Mouse (Mus musculus): ENCODE measurements at regions not wholly inside any gene's neighbourhood (a gene's known extent, or its start where the extent isn't known, plus 50 kb on each side); places are given as distances from the start of the nearest gene placed in this dataset.

DNA sequence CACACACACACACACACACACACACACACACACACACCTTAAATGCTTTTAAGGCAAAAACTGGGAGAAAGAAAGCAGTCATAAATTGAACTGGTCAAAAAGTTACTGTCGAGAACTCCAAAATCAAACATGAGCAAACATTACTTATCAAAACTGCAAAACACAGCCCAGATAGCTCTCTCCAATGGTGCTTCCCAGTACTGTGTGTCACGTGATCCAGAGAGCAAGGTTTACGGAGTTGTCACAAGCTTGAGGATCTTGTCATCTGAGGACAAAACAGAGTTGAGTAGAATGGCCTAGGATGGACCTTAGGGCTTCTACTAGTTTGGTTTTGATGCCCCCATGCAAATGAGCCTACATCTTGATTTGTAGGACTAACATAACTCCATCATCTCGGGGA, 102.3 kb upstream of the Bcl6 start:
- Histone ChIP-seq H3K9ac (ENCODE audit: low read length) (no peak overlapping the region), H3K27me3 (ENCODE audit: control insufficient read depth, insufficient read depth, low read length) (no peaks in the 10 kb centered on the region), H3K36me3 (ENCODE audit: control insufficient read depth, insufficient read depth, low read length) (no peaks in the 10 kb centered on the region), H3K4me3 (ENCODE audit: low read depth, low read length) (no peak overlapping the region), H3K9me3 (ENCODE audit: control insufficient read depth, low read length) (no peaks in the 10 kb centered on the region), H3K4me2 (replicated peaks; ENCODE audit: low read depth) (no peak overlapping the region), H3K27ac (replicated peaks) (no peak overlapping the region), H3K4me1 (replicated peaks; ENCODE audit: control insufficient read depth, insufficient read depth) (no peaks in the 10 kb centered on the region)
- TF ChIP-seq CTCF (IDR thresholded peaks at IDR 0.05; ENCODE audit: low read depth) (no peak), EP300 (optimal IDR thresholded peaks at IDR 0.05) (no peak)
- WGBS: 60% methylated on average over 4 of the region's 4 CpGs
- DNase-seq (ENCODE audit: low spot score) (no peak), ATAC-seq (ENCODE audit: low FRiP score, low TSS enrichment) (no peak)

- Histone ChIP-seq H3K27ac (replicated peaks) (no peak overlapping the region), H3K9me3 (ENCODE audit: control insufficient read depth, low read length) (no peaks in the 10 kb centered on the region), H3K9ac (ENCODE audit: low read length) (no peak overlapping the region), H3K4me3 (ENCODE audit: low read depth, low read length) (no peak overlapping the region), H3K4me1 (replicated peaks; ENCODE audit: control insufficient read depth, insufficient read depth) (no peaks in the 10 kb centered on the region), H3K27me3 (ENCODE audit: control insufficient read depth, insufficient read depth, low read length) (no peaks in the 10 kb centered on the region), H3K36me3 (ENCODE audit: control insufficient read depth, insufficient read depth, low read length) (no peaks in the 10 kb centered on the region), H3K4me2 (replicated peaks; ENCODE audit: low read depth) (no peak overlapping the region)
- TF ChIP-seq CTCF (IDR thresholded peaks at IDR 0.05; ENCODE audit: low read depth): no peak
- no peak for TF ChIP-seq EP300 (optimal IDR thresholded peaks at IDR 0.05)
- 58% methylated on average over 11 of the region's 11 CpGs for WGBS
- DNase-seq (ENCODE audit: low spot score) (peak; percentile 25), ATAC-seq (ENCODE audit: low FRiP score, low TSS enrichment) (peak; percentile 71)
Observed at GRCm38 (mm10) chr16:24089840-24090762, 101.4 kb upstream of the Bcl6 start.

- Histone ChIP-seq H3K4me3 (ENCODE audit: low read depth, low read length) (no peak overlapping the region), H3K9me3 (ENCODE audit: control insufficient read depth, low read length) (no peaks in the 10 kb centered on the region), H3K27me3 (ENCODE audit: control insufficient read depth, insufficient read depth, low read length) (no peaks in the 10 kb centered on the region), H3K36me3 (ENCODE audit: control insufficient read depth, insufficient read depth, low read length) (no peaks in the 10 kb centered on the region), H3K4me1 (replicated peaks; ENCODE audit: control insufficient read depth, insufficient read depth) (no peaks in the 10 kb centered on the region), H3K9ac (ENCODE audit: low read length) (no peak overlapping the region), H3K27ac (replicated peaks) (no peak overlapping the region), H3K4me2 (replicated peaks; ENCODE audit: low read depth) (no peak overlapping the region)
- DNase-seq (ENCODE audit: low spot score) (no peak), ATAC-seq (ENCODE audit: low FRiP score, low TSS enrichment) (no peak)
- TF ChIP-seq EP300 (optimal IDR thresholded peaks at IDR 0.05): no peak
- TF ChIP-seq CTCF (IDR thresholded peaks at IDR 0.05; ENCODE audit: low read depth): no peak
- WGBS: 71% methylated on average over 8 of the region's 8 CpGs
Observed at GRCm38 (mm10) chr16:24083966-24084365, 95.3 kb upstream of the Bcl6 start.

- H3K27ac ChIP-seq (replicated peaks): no peak overlapping the region
- WGBS: 74% methylated on average over 5 of the region's 5 CpGs
- H3K4me3 ChIP-seq (ENCODE audit: low read depth, low read length): no peak overlapping the region
- H3K9ac ChIP-seq (ENCODE audit: low read length): no peak overlapping the region
- DNase-seq (ENCODE audit: low spot score): no peak
- no peaks in the 10 kb centered on the region for H3K36me3 ChIP-seq (ENCODE audit: control insufficient read depth, insufficient read depth, low read length)
- H3K27me3 ChIP-seq (ENCODE audit: control insufficient read depth, insufficient read depth, low read length): no peaks in the 10 kb centered on the region
- H3K4me1 ChIP-seq (replicated peaks; ENCODE audit: control insufficient read depth, insufficient read depth): no peaks in the 10 kb centered on the region
- TF ChIP-seq CTCF (IDR thresholded peaks at IDR 0.05; ENCODE audit: low read depth) (no peak), EP300 (optimal IDR thresholded peaks at IDR 0.05) (no peak)
- H3K9me3 ChIP-seq (ENCODE audit: control insufficient read depth, low read length): no peaks in the 10 kb centered on the region
- H3K4me2 ChIP-seq (replicated peaks; ENCODE audit: low read depth): no peak overlapping the region
- ATAC-seq (ENCODE audit: low FRiP score, low TSS enrichment): no peak
Observed at GRCm38 (mm10) chr16:24080471-24080870, 91.8 kb upstream of the Bcl6 start.

GRCm38 (mm10) chr16:24078622-24079021, 90.0 kb upstream of the Bcl6 start:
- DNase-seq (ENCODE audit: low spot score) (no peak), ATAC-seq (ENCODE audit: low FRiP score, low TSS enrichment) (no peak)
- Histone ChIP-seq H3K4me1 (replicated peaks; ENCODE audit: control insufficient read depth, insufficient read depth) (no peaks in the 10 kb centered on the region), H3K9me3 (ENCODE audit: control insufficient read depth, low read length) (no peaks in the 10 kb centered on the region), H3K9ac (ENCODE audit: low read length) (no peak overlapping the region), H3K4me2 (replicated peaks; ENCODE audit: low read depth) (no peak overlapping the region), H3K4me3 (ENCODE audit: low read depth, low read length) (no peak overlapping the region), H3K36me3 (ENCODE audit: control insufficient read depth, insufficient read depth, low read length) (no peaks in the 10 kb centered on the region), H3K27me3 (ENCODE audit: control insufficient read depth, insufficient read depth, low read length) (no peaks in the 10 kb centered on the region), H3K27ac (replicated peaks) (no peak overlapping the region)
- WGBS: 63% methylated on average over 1 of the region's 1 CpGs
- no peak for TF ChIP-seq EP300 (optimal IDR thresholded peaks at IDR 0.05)
- TF ChIP-seq CTCF (IDR thresholded peaks at IDR 0.05; ENCODE audit: low read depth): no peak

DNA sequence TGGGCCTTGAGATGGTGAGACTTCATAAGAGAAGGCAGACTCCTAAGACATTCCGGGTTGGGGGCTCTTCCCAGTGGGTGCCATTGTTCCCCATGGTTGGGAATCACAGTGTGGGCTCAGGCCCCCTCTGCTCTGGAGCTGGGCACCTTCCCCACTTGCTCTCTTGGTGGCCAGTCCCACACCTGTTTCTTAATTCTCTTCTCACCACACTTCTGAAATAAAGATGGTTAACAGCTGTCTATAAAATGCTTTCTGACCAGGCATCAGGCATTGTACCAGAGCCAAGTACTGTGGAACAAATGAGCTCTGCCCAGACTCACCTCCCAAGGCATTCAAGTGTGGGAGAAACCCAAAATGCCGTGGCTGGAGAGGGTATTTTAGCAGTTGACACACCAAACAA, 88.8 kb upstream of the Bcl6 start:
- no peaks in the 10 kb centered on the region for H3K4me1 ChIP-seq (replicated peaks; ENCODE audit: control insufficient read depth, insufficient read depth)
- H3K9ac ChIP-seq (ENCODE audit: low read length): no peak overlapping the region
- H3K27me3 ChIP-seq (ENCODE audit: control insufficient read depth, insufficient read depth, low read length): no peaks in the 10 kb centered on the region
- H3K4me3 ChIP-seq (ENCODE audit: low read depth, low read length): no peak overlapping the region
- no peaks in the 10 kb centered on the region for H3K9me3 ChIP-seq (ENCODE audit: control insufficient read depth, low read length)
- WGBS: 85% methylated on average over 2 of the region's 2 CpGs
- TF ChIP-seq EP300 (optimal IDR thresholded peaks at IDR 0.05) (no peak), CTCF (IDR thresholded peaks at IDR 0.05; ENCODE audit: low read depth) (no peak)
- ATAC-seq (ENCODE audit: low FRiP score, low TSS enrichment) (no peak), DNase-seq (ENCODE audit: low spot score) (no peak)
- H3K36me3 ChIP-seq (ENCODE audit: control insufficient read depth, insufficient read depth, low read length): no peaks in the 10 kb centered on the region
- H3K4me2 ChIP-seq (replicated peaks; ENCODE audit: low read depth): no peak overlapping the region
- H3K27ac ChIP-seq (replicated peaks): no peak overlapping the region

All from stomach, postnatal 0 days (tissue).